Mouse (Mus musculus) right cerebral cortex, postnatal 14 days (tissue): ENCODE results near the gene Fam168a.

Source experiments
- DNase-seq: peaks from one replicate; pipeline ENCODE4 v3.0.0; 2022

The Fam168a gene

GRCm38 (mm10) chr7:100785426-100785825, 79.0 kb downstream of the Fam168a start:
- no peak for DNase-seq

GRCm38 (mm10) chr7:100786078-100786477, 79.6 kb downstream of the Fam168a start:
- DNase-seq = no peak

- DNase-seq = no peak
Observed at GRCm38 (mm10) chr7:100788291-100788690, 81.9 kb downstream of the Fam168a start.

DNA sequence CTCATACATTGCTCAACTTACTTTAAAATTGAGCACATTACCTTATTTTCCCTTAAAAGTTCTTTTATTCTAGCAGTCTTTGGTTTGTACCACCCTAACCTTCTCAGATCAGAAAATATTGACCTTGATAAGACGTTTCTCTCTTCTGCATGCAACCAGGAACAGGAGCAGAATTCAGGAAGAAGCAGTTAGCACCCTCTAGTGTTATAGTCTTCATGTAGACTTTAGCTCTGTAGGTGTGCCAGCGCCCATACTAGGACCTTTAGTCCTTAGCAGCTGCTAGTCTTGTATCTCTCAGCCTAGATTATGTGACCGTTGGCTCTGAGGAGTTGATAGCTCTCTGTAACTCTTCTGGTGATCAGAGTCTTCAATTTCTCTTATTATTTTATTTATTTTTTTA, 92.4 kb downstream of the Fam168a start:
- no peak for DNase-seq

GRCm38 (mm10) chr7:100805391-100805790, 99.0 kb downstream of the Fam168a start:
- no peak for DNase-seq

- no peak for DNase-seq
Observed at GRCm38 (mm10) chr7:100811912-100812311, 105.5 kb downstream of the Fam168a start.

- no peak for DNase-seq
Observed at GRCm38 (mm10) chr7:100812641-100813040, 106.2 kb downstream of the Fam168a start.

- DNase-seq = no peak
Observed at GRCm38 (mm10) chr7:100815900-100816570, 109.6 kb downstream of the Fam168a start.

DNA sequence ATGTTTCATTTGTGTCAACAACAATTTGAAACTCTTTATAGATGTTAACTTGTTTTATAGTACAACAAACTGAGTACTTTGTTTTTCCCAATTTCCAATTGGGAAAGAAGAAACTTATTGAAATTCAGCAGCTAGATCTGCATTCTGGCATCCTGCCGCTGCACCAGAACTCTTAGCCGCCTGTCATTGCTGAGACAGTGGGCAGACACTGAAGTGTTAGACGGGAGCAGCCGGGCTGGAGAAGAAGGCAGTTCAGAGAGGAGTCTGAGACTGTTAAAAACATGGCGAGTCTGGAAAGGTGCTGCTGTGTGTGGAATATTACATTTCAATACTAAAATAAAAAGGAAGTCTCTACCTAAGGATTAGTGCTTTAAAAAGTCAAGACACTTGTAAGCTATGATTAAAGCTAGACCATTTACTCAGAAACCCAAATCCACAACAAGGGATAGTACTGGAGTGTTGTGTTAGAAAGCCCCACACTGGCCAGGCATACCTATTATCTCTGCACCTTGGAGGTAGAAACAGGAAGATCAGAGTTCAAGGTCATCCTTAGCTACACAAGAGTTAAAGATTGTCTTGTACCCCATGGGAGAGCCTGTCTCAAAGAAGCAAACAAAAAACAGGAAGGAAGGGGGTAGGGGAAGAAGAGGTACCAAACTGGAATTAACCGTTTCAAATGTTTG, 110.5 kb downstream of the Fam168a start:
- peak; percentile 62 for DNase-seq

- DNase-seq = no peak
Observed at GRCm38 (mm10) chr7:100817442-100817760, 111.0 kb downstream of the Fam168a start.

GRCm38 (mm10) chr7:100818401-100819064, 112.1 kb downstream of the Fam168a start:
- no peak for DNase-seq

DNA sequence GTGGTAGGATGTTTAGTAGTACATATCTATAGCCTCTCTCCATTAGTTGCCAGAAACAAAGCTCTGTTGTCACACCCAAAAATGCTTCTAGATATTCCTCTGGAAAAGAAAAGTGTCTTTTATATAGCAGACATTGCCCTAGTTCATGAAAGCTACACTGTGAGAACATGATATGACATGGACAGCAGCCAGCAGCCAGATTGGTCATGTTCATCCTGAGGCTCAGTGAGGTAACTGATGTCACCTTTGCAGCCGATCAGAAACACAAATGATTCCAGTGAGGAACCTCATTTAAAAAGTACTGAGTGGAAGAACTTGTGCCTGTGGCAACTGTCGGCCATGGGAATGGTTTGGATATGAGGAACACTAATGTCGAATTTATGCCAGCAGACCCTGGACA, 118.2 kb downstream of the Fam168a start:
- DNase-seq = no peak

DNA sequence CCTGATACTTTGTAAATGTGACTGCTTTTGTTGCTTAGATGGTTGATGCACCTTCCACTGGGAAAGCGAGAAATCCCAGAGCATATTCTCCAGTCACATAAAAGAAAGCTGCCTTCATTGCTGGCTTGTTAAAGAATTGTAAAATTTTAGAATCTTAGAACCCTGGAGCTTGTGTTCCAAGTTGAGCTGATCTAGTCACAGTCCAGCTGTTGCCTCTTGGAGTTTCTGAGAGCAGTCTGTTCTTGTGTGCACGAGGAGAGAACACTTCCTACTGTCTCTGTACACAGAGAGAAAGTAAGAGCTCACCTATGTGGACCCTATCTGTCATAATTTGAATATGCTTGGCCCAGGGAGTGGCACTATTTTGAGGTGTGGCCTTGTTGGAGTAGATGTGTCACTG, 122.1 kb downstream of the Fam168a start:
- no peak for DNase-seq

DNA sequence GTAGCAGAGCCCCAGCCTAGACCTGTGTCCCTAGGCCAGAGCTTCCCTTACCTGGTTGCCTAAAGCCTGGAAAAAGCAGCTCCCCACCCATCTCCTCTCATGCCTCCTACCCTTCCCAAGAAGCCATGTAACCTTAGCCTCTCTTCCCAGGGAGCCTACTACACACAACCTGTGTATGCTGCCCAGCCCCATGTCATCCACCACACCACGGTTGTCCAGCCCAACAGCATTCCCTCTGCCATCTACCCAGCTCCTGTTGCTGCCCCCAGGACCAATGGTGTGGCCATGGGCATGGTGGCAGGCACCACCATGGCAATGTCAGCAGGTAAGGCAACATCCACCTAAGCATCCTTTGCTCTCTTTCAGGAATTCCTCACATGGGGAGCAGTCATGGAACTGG, 127.4 kb downstream of the Fam168a start:
- no peak for DNase-seq

- DNase-seq = no peak
Observed at GRCm38 (mm10) chr7:100835168-100835567, 128.7 kb downstream of the Fam168a start.

DNA sequence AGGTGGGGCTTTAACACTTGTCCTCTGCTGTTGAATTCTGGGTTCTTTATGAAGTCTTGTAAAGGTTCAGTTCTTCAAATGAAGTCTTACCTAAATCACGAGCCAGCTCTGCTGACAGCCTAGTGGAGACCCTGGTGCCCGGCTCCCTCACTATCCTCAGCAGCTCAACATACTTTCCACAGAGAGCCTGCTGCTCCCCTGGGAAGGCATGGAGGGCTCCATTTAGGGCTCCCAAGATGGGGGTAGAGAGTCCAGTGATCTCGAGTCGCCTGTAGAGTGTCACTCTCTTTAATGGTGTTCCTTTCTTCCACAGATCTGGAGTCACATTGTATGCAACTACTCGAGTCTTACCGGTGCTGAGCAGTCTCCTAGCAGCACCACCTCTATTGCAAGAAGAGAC, 129.3 kb downstream of the Fam168a start:
- no peak for DNase-seq

DNA sequence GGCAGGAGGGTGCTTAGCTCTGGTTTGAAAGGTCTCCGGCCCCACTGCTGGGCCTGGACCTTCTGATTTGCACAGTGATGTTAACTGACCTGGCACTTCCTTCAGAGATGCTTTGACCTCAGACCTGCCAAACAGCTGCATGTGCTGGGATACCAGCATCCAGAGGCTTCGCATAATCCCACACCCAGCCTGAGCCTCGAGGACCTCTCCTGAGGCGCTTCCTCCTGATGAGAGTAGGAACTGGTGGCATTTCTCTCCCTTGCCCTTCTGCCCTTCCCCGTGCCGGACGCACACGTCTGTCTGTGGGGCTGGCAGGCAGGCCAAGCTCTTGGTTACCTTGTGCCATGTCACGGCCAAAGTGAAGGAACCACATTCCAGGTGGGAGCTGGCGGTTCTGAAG, 130.2 kb downstream of the Fam168a start:
- no peak for DNase-seq

DNA sequence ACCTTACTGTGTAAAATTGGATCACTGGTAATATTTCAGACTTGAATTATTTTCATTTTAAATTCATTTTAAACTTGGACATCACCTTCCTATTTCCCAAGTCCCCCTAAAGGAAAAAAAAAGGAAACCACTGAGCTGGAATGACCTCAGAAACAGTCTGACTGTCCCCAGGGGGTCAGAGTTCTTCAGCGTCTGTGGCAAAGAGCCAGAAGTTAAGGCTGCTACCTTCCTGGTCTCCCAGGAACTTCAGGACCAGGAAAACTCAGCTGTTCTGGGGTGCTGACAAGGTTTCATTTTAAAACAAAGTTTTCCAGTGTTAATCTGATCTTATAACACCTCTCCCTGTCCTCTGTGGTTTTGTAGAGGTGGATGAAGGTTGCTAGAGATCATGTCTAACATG, 131.3 kb downstream of the Fam168a start:
- no peak for DNase-seq

DNA sequence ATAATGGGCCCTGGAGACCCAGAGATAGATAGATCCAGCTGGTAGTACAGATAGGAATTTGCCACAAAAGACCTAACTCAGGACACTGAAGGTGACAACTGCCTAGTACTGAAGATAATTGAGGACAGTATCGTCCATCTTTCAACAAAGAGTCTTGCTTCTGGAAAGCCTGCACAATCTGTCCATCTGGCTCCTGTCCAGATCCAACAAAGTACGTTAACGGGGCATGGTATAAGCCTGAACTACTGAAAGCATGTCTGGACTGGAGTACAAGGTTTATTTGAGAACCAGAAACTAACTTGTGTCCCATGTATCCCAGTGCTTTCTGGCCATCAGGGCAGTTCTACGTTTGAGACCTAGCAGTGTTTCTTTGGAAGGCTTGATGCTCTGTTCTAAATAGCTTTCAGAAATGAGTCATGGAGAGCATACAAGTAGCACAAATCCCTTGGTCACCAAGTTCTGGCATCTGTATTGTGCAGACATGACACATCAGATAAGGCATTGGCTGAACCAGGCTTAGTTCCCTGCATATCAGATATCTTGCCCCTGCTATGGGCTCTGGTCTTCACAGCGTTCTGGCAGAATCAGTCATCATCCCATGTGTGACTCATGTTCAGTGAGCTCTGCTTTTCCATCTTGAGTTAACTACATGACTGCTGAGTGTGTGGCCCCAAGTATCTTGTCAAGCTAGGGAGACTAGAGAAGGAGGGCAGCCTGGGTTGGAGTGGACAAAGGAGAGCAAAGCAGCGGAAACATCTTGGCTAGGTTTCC, 133.4 kb downstream of the Fam168a start:
- no peak for DNase-seq

GRCm38 (mm10) chr7:100840906-100841305, 134.5 kb downstream of the Fam168a start:
- DNase-seq = no peak

DNA sequence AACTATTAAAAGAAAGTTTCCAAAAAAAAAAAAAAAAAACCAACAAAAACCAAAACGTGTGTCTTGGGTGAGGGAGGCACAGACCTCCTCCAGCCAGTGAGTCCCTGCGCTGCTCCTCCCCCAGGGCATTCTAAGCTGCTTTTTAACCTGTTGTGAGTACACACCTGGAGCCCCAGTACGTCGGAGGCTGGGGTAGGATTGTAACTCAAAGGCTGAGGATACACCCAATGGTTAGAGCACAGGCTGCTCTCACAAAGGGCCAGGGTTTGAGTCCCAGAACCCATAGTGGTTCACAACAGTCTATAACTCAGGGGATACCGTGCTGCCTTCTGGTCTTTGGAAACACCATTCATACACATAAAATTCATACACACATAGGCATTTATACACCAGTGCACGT, 135.2 kb downstream of the Fam168a start:
- DNase-seq = no peak

- no peak for DNase-seq
Observed at GRCm38 (mm10) chr7:100842175-100842574, 135.7 kb downstream of the Fam168a start.

GRCm38 (mm10) chr7:100843866-100844265, 137.4 kb downstream of the Fam168a start:
- no peak for DNase-seq
